Comparison of ENCODE assay signal across 9 mouse cellular contexts in genomic region chr2:52957771-52958534, GRCm38 (mm10).
DNase-seq lines count a peak whose midpoint lies in the region; ATAC-seq lines count a peak whose summit lies in the region.
"Had no signal": no experiment of that assay in that cellular context is flagged by ENCODE, and none has a peak within 500 bp of the region (broad histone marks: within the 10 kb centered on the region; RNA-seq: fewer than 3 reads in every experiment).

No protein-coding gene starts in this region.

- no peaks in the 10 kb centered on the region for H3K9me3 ChIP-seq in heart, embryonic 15.5 days (replicated peaks)
- 0 out of 2 replicates have a peak, but pooled peaks cover 4% of the 10 kb centered on the region for H3K9me3 ChIP-seq in heart, embryonic 12.5 days (replicated peaks)
- H3K9me3 ChIP-seq in embryonic facial prominence, embryonic 15.5 days (replicated peaks), result no peaks in the 10 kb centered on the region
- no peaks in the 10 kb centered on the region for H3K9me3 ChIP-seq in intestine, embryonic 16.5 days (ENCODE audit: control insufficient read depth, low read length)
- no peaks in the 10 kb centered on the region for H3K9me3 ChIP-seq in neural tube, embryonic 15.5 days (replicated peaks)

- no peak for DNase-seq in cerebellum, adult 9-11 months
- no peak for DNase-seq in frontal cortex, adult 2 months (ENCODE audit: extremely low spot score in 1 of 2, low spot score in 1 of 2)
- DNase-seq in layer of hippocampus, postnatal 25 days (ENCODE audit: extremely low spot score in 1 of 2, low spot score in 1 of 2), result no peak
- DNase-seq: adrenal gland, postnatal 36 days had no signal

- H3K4me2 ChIP-seq in heart, embryonic 15.5 days, result 0 out of 2 replicates have a peak overlapping the region, but pooled peaks have one; percentile 57
- no peak overlapping the region; the same call in 1 of the 2 replicates for H3K4me2 ChIP-seq in heart, embryonic 12.5 days
- 0 out of 2 replicates have a peak overlapping the region, but pooled peaks have one; percentile 40 for H3K4me2 ChIP-seq in embryonic facial prominence, embryonic 15.5 days (replicated peaks)
- 0 out of 2 replicates have a peak overlapping the region, but pooled peaks have one; percentile 6 for H3K4me2 ChIP-seq in intestine, embryonic 16.5 days (ENCODE audit: low read depth, low read length)
- H3K4me2 ChIP-seq in neural tube, embryonic 15.5 days, result peak overlapping the region; percentile 42; the same call in 1 of the 2 replicates

- H3K27me3 ChIP-seq in heart, embryonic 15.5 days, result no peaks in the 10 kb centered on the region
- no peaks in the 10 kb centered on the region for H3K27me3 ChIP-seq in heart, embryonic 12.5 days (replicated peaks)
- no peaks in the 10 kb centered on the region for H3K27me3 ChIP-seq in embryonic facial prominence, embryonic 15.5 days
- H3K27me3 ChIP-seq in intestine, embryonic 16.5 days (replicated peaks; ENCODE audit: control insufficient read depth, insufficient read depth, low read length), result no peaks in the 10 kb centered on the region
- no peaks in the 10 kb centered on the region for H3K27me3 ChIP-seq in neural tube, embryonic 15.5 days (replicated peaks)

- H3K36me3 ChIP-seq in heart, embryonic 15.5 days, result no peaks in the 10 kb centered on the region
- no peaks in the 10 kb centered on the region for H3K36me3 ChIP-seq in heart, embryonic 12.5 days
- H3K36me3 ChIP-seq in embryonic facial prominence, embryonic 15.5 days, result no peaks in the 10 kb centered on the region
- H3K36me3 ChIP-seq in intestine, embryonic 16.5 days (ENCODE audit: control insufficient read depth, insufficient read depth, low read length), result no peaks in the 10 kb centered on the region
- H3K36me3 ChIP-seq in neural tube, embryonic 15.5 days, result no peaks in the 10 kb centered on the region

- H3K27ac ChIP-seq in heart, embryonic 15.5 days, result no peak overlapping the region
- no peak overlapping the region for H3K27ac ChIP-seq in heart, embryonic 12.5 days (ENCODE audit: poor library complexity, severe bottlenecking)
- 0 out of 2 replicates have a peak overlapping the region, but pooled peaks have one; percentile 28 for H3K27ac ChIP-seq in embryonic facial prominence, embryonic 15.5 days (replicated peaks)
- H3K27ac ChIP-seq in intestine, embryonic 16.5 days (ENCODE audit: low read length), result peak overlapping the region; percentile 3; the same call in 1 of the 2 replicates
- H3K27ac ChIP-seq in neural tube, embryonic 15.5 days (replicated peaks), result peak overlapping the region; percentile 77

- 63% methylated on average over 8 of the region's 8 CpGs for WGBS in heart, embryonic 15.5 days
- 58% methylated on average over 8 of the region's 8 CpGs for WGBS in heart, embryonic 12.5 days
- 43% methylated on average over 8 of the region's 8 CpGs for WGBS in embryonic facial prominence, embryonic 15.5 days
- WGBS in intestine, embryonic 16.5 days, result 57% methylated on average over 8 of the region's 8 CpGs
- WGBS in neural tube, embryonic 15.5 days, result 30% methylated on average over 8 of the region's 8 CpGs

- peak overlapping the region; percentile 30; the same call in 1 of the 2 replicates for H3K9ac ChIP-seq in heart, embryonic 15.5 days
- H3K9ac ChIP-seq in heart, embryonic 12.5 days, result no peak overlapping the region
- no peak overlapping the region for H3K9ac ChIP-seq in embryonic facial prominence, embryonic 15.5 days
- H3K9ac ChIP-seq in intestine, embryonic 16.5 days (ENCODE audit: low read depth, low read length), result no peak overlapping the region
- no peak overlapping the region for H3K9ac ChIP-seq in neural tube, embryonic 15.5 days (replicated peaks)

- ATAC-seq in heart, embryonic 15.5 days (replicated peaks; ENCODE audit: insufficient number of reproducible peaks, insufficient read depth, low FRiP score, low read depth), result no peak
- no peak for ATAC-seq in heart, embryonic 12.5 days (ENCODE audit: insufficient number of reproducible peaks, low FRiP score)
- ATAC-seq in embryonic facial prominence, embryonic 15.5 days (ENCODE audit: insufficient number of reproducible peaks, low FRiP score, low TSS enrichment, low read depth), result no peak
- ATAC-seq in intestine, embryonic 16.5 days, result peak; percentile 22; the same call in 1 of the 2 replicates
- ATAC-seq in neural tube, embryonic 15.5 days (ENCODE audit: low FRiP score), result peak; percentile 23

- peaks cover 23% of the 10 kb centered on the region for H3K4me1 ChIP-seq in heart, embryonic 15.5 days (replicated peaks)
- H3K4me1 ChIP-seq in heart, embryonic 12.5 days (replicated peaks), result peaks cover 31% of the 10 kb centered on the region
- peaks cover 35% of the 10 kb centered on the region for H3K4me1 ChIP-seq in embryonic facial prominence, embryonic 15.5 days
- H3K4me1 ChIP-seq in intestine, embryonic 16.5 days (ENCODE audit: control insufficient read depth, insufficient read depth, low read length), result peaks cover 23% of the 10 kb centered on the region
- H3K4me1 ChIP-seq in neural tube, embryonic 15.5 days, result peaks cover 39% of the 10 kb centered on the region

- no peak overlapping the region for H3K4me3 ChIP-seq in heart, embryonic 15.5 days
- no peak overlapping the region for H3K4me3 ChIP-seq in heart, embryonic 12.5 days
- no peak overlapping the region for H3K4me3 ChIP-seq in embryonic facial prominence, embryonic 15.5 days (replicated peaks)
- no peak overlapping the region for H3K4me3 ChIP-seq in intestine, embryonic 16.5 days (ENCODE audit: low read length)
- no peak overlapping the region for H3K4me3 ChIP-seq in neural tube, embryonic 15.5 days (replicated peaks)

Comparison
In these comparisons a context has a peak if more than half of its experiments do, and no peak if none do; other contexts are left out.
1. ATAC-seq: peak in intestine, embryonic 16.5 days (single experiment) and neural tube, embryonic 15.5 days (single experiment); none in heart, embryonic 15.5 days (single experiment), heart, embryonic 12.5 days (single experiment) and embryonic facial prominence, embryonic 15.5 days (single experiment).
2. H3K27ac ChIP-seq: peak in embryonic facial prominence, embryonic 15.5 days (single experiment), intestine, embryonic 16.5 days (single experiment) and neural tube, embryonic 15.5 days (single experiment); none in heart, embryonic 15.5 days (single experiment) and heart, embryonic 12.5 days (single experiment).